Mouse (Mus musculus): ENCODE measurements at regions not wholly inside any gene's neighbourhood (a gene's known extent, or its start where the extent isn't known, plus 50 kb on each side); places are given as distances from the start of the nearest gene placed in this dataset.

GRCm38 (mm10) chr5:148615117-148615516 lies 62.5 kb upstream of the Ubl3 start:
- DNase-seq (ENCODE audit: low spot score in 2 of 2) = no peak

- no peak for DNase-seq (ENCODE audit: low spot score in 2 of 2)
These were observed 58.7 kb upstream of the Ubl3 start for GRCm38 (mm10) chr5:148611323-148611722.

- DNase-seq (ENCODE audit: low spot score in 2 of 2) = no peak
These were observed 56.9 kb upstream of the Ubl3 start for GRCm38 (mm10) chr5:148609506-148609880.

GRCm38 (mm10) chr5:148608857-148609505 lies 56.4 kb upstream of the Ubl3 start:
- DNase-seq (ENCODE audit: low spot score in 2 of 2) = no peak

GRCm38 (mm10) chr5:148608178-148608577 lies 55.6 kb upstream of the Ubl3 start:
- DNase-seq (ENCODE audit: low spot score in 2 of 2) = peak; percentile 65 to 74

GRCm38 (mm10) chr5:148605730-148606129 lies 53.1 kb upstream of the Ubl3 start:
- no peak for DNase-seq (ENCODE audit: low spot score in 2 of 2)
